Mouse (Mus musculus) forebrain, embryonic 14.5 days (tissue): Measurements from ENCODE around the gene Ankrd60. TPM values are rescaled to one million over a fixed set of nuclear protein-coding genes. Genes with fewer than 3 reads are reported as not detected.

Source experiments
- ATAC-seq: fragments of 200-750 bp; cut with Nextera tagmentation; 2 replicates; pipeline ENCODE4 v1.8.0; 2017; ENCODE audit warnings: mild to moderate bottlenecking, moderate library complexity
- DNase-seq: peaks from one replicate; pipeline ENCODE4 v3.0.0-alpha.2; 2015; ENCODE audit warnings: low spot score
- H3K27ac ChIP-seq: fragments of 300-500 bp; sonication (generic); 2 replicates; pipeline ENCODE4 v1.5.1; 2014; ENCODE audit warnings: low read depth, mild to moderate bottlenecking, control low read depth, low read length, moderate library complexity
- H3K27me3 ChIP-seq: fragments of 300-500 bp; sonication (generic); replicated peaks from 2 replicates; pipeline ENCODE4 v1.6.1; 2014; ENCODE audit warnings: low read length, control low read depth, mixed read lengths; ENCODE audit not compliant: control insufficient read depth, insufficient read depth
- H3K36me3 ChIP-seq: fragments of 300-500 bp; sonication (generic); 2 replicates; pipeline ENCODE4 v1.6.1; 2014; ENCODE audit warnings: low read length, control low read depth; ENCODE audit not compliant: control insufficient read depth, insufficient read depth
- H3K4me1 ChIP-seq: fragments of 300-500 bp; sonication (generic); 2 replicates; pipeline ENCODE4 v1.6.1; 2014; ENCODE audit warnings: antibody characterized with exemption, low read length, control low read depth; ENCODE audit not compliant: control insufficient read depth, insufficient read depth
- H3K4me2 ChIP-seq: fragments of 300-500 bp; sonication (generic); 2 replicates; pipeline ENCODE4 v1.6.1; 2014; ENCODE audit warnings: mild to moderate bottlenecking, control low read depth, low read length
- H3K4me3 ChIP-seq: fragments of 300-500 bp; sonication (generic); 2 replicates; pipeline ENCODE4 v1.5.1; 2014; ENCODE audit warnings: low read depth, low read length, control low read depth
- H3K9ac ChIP-seq: fragments of 300-500 bp; sonication (generic); 2 replicates; pipeline ENCODE4 v1.6.1; 2014; ENCODE audit warnings: mild to moderate bottlenecking, low read length, control low read depth, moderate library complexity
- H3K9me3 ChIP-seq: fragments of 300-500 bp; sonication (generic); replicated peaks from 2 replicates; pipeline ENCODE4 v1.6.1; 2016; ENCODE audit warnings: low read length, control low read depth, mixed read lengths; ENCODE audit not compliant: control insufficient read depth
- WGBS: fragments of 180-500 bp; shearing (Covaris S2); extraction: QIAGEN DNeasy Blood & Tissue Kit; methylation state at CpG from one replicate; pipeline ENCODE4 v1.1.7; 2014; 5-methylcytosine and 5-hydroxymethylcytosine counted together
- polyA plus RNA-seq: library from polyadenylated mRNA; unstranded; fragments of >200 nt; fragmentation: Nextera tagmentation; extraction: Ambion mirVana; gene quantifications from 2 replicates; pipeline ENCODE4 v1.2.1, GENCODE M21; 2014

Gene Ankrd60
- polyA plus RNA-seq, 1 experiment from 2014 or later: not detected

GRCm38 (mm10) chr2:173539781-173540180 lies 38.4 kb downstream of the Ankrd60 start:
- Histone ChIP-seq H3K9me3 (no peaks in the 10 kb centered on the region), H3K4me3 (no peak overlapping the region), H3K4me2 (no peak overlapping the region), H3K4me1 (no peaks in the 10 kb centered on the region), H3K36me3 (no peaks in the 10 kb centered on the region), H3K9ac (no peak overlapping the region), H3K27ac (no peak overlapping the region), H3K27me3 (no peaks in the 10 kb centered on the region)
- ATAC-seq (no peak), DNase-seq (no peak)
- 76% methylated on average over 15 of the region's 15 CpGs for WGBS

GRCm38 (mm10) chr2:173535886-173536285 lies 42.3 kb downstream of the Ankrd60 start:
- Histone ChIP-seq H3K36me3 (no peaks in the 10 kb centered on the region), H3K9me3 (no peaks in the 10 kb centered on the region), H3K27ac (no peak overlapping the region), H3K4me3 (no peak overlapping the region), H3K27me3 (no peaks in the 10 kb centered on the region), H3K9ac (no peak overlapping the region), H3K4me1 (no peaks in the 10 kb centered on the region), H3K4me2 (no peak overlapping the region)
- DNase-seq (no peak), ATAC-seq (no peak)
- WGBS: 91% methylated on average over 9 of the region's 9 CpGs

GRCm38 (mm10) chr2:173535390-173535789 lies 42.8 kb downstream of the Ankrd60 start:
- H3K9ac ChIP-seq: no peak overlapping the region
- no peaks in the 10 kb centered on the region for H3K9me3 ChIP-seq
- DNase-seq: no peak
- no peak overlapping the region for H3K27ac ChIP-seq
- WGBS: 89% methylated on average over 18 of the region's 18 CpGs
- no peaks in the 10 kb centered on the region for H3K4me1 ChIP-seq
- no peaks in the 10 kb centered on the region for H3K36me3 ChIP-seq
- no peak for ATAC-seq
- H3K27me3 ChIP-seq: no peaks in the 10 kb centered on the region
- H3K4me2 ChIP-seq: no peak overlapping the region
- no peak overlapping the region for H3K4me3 ChIP-seq

- 81% methylated on average over 7 of the region's 7 CpGs for WGBS
- Histone ChIP-seq H3K4me2 (no peak overlapping the region), H3K27me3 (no peaks in the 10 kb centered on the region), H3K4me3 (no peak overlapping the region), H3K9ac (no peak overlapping the region), H3K9me3 (no peaks in the 10 kb centered on the region), H3K27ac (no peak overlapping the region), H3K4me1 (no peaks in the 10 kb centered on the region), H3K36me3 (no peaks in the 10 kb centered on the region)
- no peak for ATAC-seq
- no peak for DNase-seq
Measured at GRCm38 (mm10) chr2:173534581-173534980, 43.6 kb downstream of the Ankrd60 start.

GRCm38 (mm10) chr2:173532711-173533462 lies 45.3 kb downstream of the Ankrd60 start:
- Histone ChIP-seq H3K9ac (no peak overlapping the region), H3K27ac (no peak overlapping the region), H3K9me3 (no peaks in the 10 kb centered on the region), H3K27me3 (no peaks in the 10 kb centered on the region), H3K4me3 (no peak overlapping the region), H3K4me1 (no peaks in the 10 kb centered on the region), H3K36me3 (no peaks in the 10 kb centered on the region), H3K4me2 (no peak overlapping the region)
- DNase-seq: no peak
- no peak for ATAC-seq
- WGBS: 76% methylated on average over 15 of the region's 15 CpGs

GRCm38 (mm10) chr2:173528493-173528892 lies 49.7 kb downstream of the Ankrd60 start:
- H3K27ac ChIP-seq: no peak overlapping the region

GRCm38 (mm10) chr2:173522376-173522775 lies 55.8 kb downstream of the Ankrd60 start, which contains the start of gene 1700021F07Rik:
Gene 1700021F07Rik, plus strand, starts transcription at chr2:173522586.
- Histone ChIP-seq H3K4me1 (no peaks in the 10 kb centered on the region), H3K9ac (no peak within 1 kb of the TSS), H3K36me3 (no peaks in the 10 kb centered on the region), H3K4me2 (no peak within 1 kb of the TSS), H3K27me3 (no peaks in the 10 kb centered on the region), H3K27ac (no peak within 1 kb of the TSS), H3K4me3 (no peak within 1 kb of the TSS), H3K9me3 (no peaks in the 10 kb centered on the region)
- 93% methylated on average over 18 of the region's 18 CpGs for WGBS
- DNase-seq: no peak
- no peak for ATAC-seq

More at GRCm38 (mm10) chr2:173528493-173528892, 49.7 kb downstream of the Ankrd60 start:
- Histone ChIP-seq H3K4me3 (no peak overlapping the region), H3K9ac (no peak overlapping the region), H3K9me3 (no peaks in the 10 kb centered on the region), H3K4me2 (no peak overlapping the region), H3K36me3 (no peaks in the 10 kb centered on the region), H3K27me3 (no peaks in the 10 kb centered on the region), H3K4me1 (no peaks in the 10 kb centered on the region)
- DNase-seq (no peak), ATAC-seq (no peak)
- WGBS: 86% methylated on average over 3 of the region's 3 CpGs

Other genes with a start within 250 kb of the Ankrd60 start
- not detected in 2 replicates for gene 1700021F07Rik, start 55.8 kb downstream of the Ankrd60 start, polyA plus RNA-seq
- 36.4 and 41.1 TPM in 2 replicates for gene Rab22a, start 81.4 kb upstream of the Ankrd60 start, polyA plus RNA-seq
- gene 1700010B08Rik, start 141.1 kb upstream of the Ankrd60 start, polyA plus RNA-seq: not detected in 2 replicates
- 13.9 and 18.5 TPM in 2 replicates for gene Vapb, start 159.1 kb upstream of the Ankrd60 start, polyA plus RNA-seq